Mouse (Mus musculus): ENCODE results near the gene Ttc30a1.
"Not testable (repeated sequence)": the region's sequence is repeated elsewhere in the genome, so short reads cannot be mapped to it uniquely, and the experiment has no call there.

The Ttc30a1 gene

GRCm38 (mm10) chr2:75983091-75983490, 1.3 kb upstream of the Ttc30a1 start:
- DNase-seq (ENCODE audit: low spot score in 2 of 2), result no peak

- DNase-seq (ENCODE audit: low spot score in 2 of 2), result no peak
Measured at GRCm38 (mm10) chr2:75982626-75983025, 859 bp upstream of the Ttc30a1 start.

DNA sequence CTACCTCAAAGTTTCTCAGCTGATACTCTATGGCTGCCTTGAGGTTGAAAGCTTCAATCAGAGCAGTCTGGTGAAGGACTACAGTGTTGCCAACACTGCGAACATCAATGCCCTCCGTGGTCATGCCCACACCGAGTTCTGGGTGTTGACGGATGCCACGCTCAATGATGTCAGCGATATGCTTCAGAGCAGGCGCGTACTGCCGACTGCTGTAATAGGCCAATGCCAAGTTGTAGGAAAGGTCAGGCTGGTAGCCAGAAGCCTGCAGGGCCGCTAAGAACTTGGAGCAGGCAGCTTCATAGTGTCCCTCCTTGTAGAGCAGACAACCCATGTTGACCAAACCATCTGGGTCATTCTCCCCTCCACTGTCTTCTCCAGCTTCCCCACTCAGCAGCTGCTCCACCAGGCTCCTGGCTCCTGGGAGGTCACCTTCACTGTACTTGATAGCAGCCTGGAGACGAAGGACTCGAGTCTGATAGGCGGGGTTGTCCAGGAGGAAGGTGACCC, 781 bp downstream of the Ttc30a1 start:
- not testable (repeated sequence) for DNase-seq (ENCODE audit: low spot score in 2 of 2)

- DNase-seq (ENCODE audit: low spot score in 2 of 2), result not testable (repeated sequence)
Measured at GRCm38 (mm10) chr2:75977752-75978368, 3.9 kb downstream of the Ttc30a1 start, which contains the start of gene Ttc30a2. TSS of gene Ttc30a2 (minus strand) at chr2:75978170.

DNA sequence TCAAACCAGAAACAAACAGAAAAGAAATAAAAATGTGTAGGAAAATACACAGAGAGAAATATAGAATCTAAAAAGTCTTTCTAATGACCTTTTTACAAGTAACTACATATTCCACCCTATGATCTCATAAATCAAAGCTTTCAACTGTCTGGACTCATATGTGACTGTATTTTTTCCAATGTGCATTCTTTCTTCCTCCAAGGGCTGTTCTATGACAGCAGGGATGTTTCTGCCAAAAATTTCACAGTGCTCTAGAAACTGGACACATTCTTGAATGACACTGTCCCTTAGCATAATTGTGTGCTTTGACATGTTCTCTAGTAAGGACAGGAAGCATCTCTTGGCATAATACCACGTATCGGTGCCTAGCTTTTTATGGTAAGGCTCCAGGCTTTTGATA, 5.7 kb downstream of the Ttc30a1 start:
- not testable (repeated sequence) for DNase-seq (ENCODE audit: low spot score in 2 of 2)

DNA sequence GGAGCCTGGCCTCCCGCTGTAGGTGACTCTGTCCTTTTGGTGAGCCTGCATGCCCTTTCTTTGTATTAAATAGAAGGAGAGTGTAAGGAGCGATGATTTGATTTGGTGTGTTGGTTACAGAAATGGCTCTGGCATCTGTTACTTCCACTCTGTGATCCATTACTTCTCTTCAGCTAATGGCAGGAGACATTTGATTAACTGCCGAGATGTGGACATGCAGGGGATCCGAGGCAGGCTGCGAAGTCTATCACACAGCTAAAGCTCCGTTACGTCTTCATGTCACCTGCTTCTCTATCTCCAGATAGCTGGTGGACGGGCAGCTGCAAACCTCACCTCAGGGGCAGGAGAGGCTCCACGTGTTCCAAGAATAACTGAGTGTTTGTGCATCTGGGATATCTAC, 7.6 kb downstream of the Ttc30a1 start:
- DNase-seq (ENCODE audit: low spot score in 2 of 2), result no peak

- peak; percentile 17 to 61 for DNase-seq (ENCODE audit: low spot score in 2 of 2)
Measured at GRCm38 (mm10) chr2:75964972-75965371, 16.8 kb downstream of the Ttc30a1 start.

GRCm38 (mm10) chr2:75964512-75964911, 17.3 kb downstream of the Ttc30a1 start:
- DNase-seq (ENCODE audit: low spot score in 2 of 2), result peak; percentile 22 to 27

GRCm38 (mm10) chr2:75964051-75964450, 17.7 kb downstream of the Ttc30a1 start:
- DNase-seq (ENCODE audit: low spot score in 2 of 2), result no peak

DNA sequence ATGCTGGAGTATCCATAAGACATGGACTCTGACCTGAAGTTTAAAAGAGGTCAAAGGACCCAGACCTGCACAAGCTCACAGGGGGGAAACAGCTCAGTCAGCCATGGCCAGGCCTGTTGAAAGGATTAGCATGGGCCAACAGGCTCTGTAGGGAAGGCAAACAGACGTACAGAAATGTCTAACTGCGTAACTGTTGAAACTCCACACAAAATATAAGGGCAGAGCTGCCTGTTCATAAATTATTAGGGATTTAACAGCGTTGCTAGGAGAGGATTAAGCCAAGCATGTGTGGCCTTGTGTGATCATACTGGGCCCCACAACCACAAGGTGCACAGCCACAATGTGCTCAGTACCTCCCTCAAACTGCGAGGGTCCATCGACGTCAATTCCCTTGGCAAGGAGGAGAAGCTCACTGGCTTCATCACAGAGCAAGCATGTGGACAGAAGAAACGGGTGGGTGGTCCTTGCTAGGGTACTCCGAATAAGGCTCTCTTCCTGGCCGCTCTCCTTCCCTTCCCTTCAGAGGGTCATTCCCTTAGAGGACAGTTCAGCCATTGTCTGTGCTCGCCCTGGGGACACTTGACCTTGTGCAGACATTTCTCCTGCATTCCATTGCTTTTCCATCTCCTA, 18.4 kb downstream of the Ttc30a1 start:
- no peak for DNase-seq (ENCODE audit: low spot score in 2 of 2)

GRCm38 (mm10) chr2:75960366-75961330, 21.1 kb downstream of the Ttc30a1 start:
- DNase-seq (ENCODE audit: low spot score in 2 of 2), result no peak

DNA sequence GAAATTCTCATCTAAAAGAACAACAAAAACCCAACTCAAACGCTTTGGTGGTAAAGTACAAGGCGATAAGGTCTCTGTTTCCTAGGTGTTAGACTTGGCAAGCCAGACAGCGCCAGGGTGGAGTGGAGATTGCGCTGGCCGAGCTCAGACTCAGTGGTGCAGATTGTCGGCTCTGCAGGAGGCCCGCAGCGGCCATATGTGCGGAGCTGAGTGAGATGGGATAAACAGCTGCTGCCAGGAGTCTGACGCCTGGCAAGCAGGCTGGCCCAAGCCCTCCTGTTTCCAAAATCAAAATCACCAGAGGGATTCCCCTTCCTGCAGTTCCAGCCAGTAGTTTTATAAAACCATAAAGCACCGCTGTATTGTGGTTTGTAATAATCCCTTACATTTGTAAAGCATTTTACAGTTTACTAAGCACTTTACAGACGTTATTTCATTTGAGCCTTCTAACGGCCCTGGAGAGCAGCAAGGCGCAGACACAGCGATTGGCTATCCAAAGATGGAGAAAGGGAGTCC, 21.9 kb downstream of the Ttc30a1 start:
- DNase-seq (ENCODE audit: low spot score in 2 of 2), result no peak

- DNase-seq (ENCODE audit: low spot score in 2 of 2), result no peak
Measured at GRCm38 (mm10) chr2:75959183-75959849, 22.5 kb downstream of the Ttc30a1 start.

DNA sequence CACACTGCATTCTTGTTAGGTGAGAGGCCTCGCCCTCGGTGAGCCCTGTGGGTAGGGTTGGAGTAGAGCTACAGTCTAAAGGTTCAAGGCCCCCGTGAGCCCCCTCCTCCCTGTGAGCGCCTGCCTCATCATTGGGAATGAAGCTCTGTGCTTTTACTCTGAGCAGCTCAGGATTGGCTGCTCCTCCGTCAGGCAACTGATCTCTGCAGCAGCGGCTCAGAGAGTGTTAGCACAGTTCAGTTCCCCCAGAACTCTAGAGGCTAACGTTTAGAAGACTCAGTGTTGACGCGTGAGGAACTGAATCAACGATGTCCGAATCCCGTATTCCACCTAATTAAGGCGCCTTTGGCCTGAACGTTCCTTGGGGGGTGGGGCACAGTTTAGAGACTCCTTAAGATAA, 26.1 kb downstream of the Ttc30a1 start:
- DNase-seq (ENCODE audit: low spot score in 2 of 2), result no peak

DNA sequence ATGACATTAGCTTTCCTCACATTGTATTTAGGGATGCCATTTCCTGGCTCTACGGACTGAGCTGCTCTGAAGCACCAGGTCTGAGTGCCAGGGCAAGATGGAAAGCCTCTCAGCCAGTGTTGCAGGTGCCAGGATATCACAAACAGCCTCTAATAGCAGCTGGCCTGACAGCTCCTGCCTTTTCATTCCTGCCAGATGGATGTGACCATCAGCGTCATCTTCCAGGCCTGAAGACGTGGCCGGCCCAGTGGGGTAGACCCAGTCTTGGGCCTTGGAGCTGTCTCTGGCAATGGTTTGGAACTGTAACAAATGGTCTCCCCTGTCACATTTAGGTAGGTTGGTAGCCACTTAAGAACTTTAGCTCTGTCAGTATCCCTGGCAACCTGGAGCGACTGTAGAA, 28.4 kb downstream of the Ttc30a1 start:
- DNase-seq (ENCODE audit: low spot score in 2 of 2), result no peak

- no peak for DNase-seq (ENCODE audit: low spot score in 2 of 2)
Measured at GRCm38 (mm10) chr2:75950685-75951084, 31.1 kb downstream of the Ttc30a1 start.

- peak; percentile 52 to 66 for DNase-seq (ENCODE audit: low spot score in 2 of 2)
Measured at GRCm38 (mm10) chr2:75938117-75939063, 43.4 kb downstream of the Ttc30a1 start, which contains the start of gene Ttc30b. TSS of gene Ttc30b (minus strand) at chr2:75938585.

DNA sequence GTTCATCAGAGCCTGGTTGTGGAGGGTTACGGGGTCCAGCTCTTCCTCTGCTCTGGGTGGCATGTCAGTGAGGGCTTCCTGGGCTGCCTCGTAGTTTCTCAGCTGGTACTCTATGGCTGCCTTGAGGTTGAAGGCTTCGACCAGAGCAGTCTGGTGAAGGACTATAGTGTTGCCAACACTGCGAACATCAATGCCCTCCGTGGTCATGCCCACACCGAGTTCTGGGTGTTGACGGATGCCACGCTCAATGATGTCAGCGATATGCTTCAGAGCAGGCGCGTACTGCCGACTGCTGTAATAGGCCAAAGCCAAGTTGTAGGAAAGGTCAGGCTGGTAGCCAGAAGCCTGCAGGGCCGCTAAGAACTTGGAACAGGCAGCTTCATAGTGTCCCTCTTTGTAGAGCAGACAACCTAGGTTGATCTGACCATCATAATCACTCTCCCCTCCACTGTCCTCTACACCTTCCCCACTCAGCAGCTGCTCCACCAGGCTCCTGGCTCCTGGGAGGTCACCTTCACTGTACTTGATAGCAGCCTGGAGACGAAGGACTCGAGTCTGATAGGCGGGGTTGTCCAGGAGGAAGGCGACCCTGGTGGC, 44.1 kb downstream of the Ttc30a1 start:
- not testable (repeated sequence) for DNase-seq (ENCODE audit: low spot score in 2 of 2)

GRCm38 (mm10) chr2:75936685-75937084, 45.1 kb downstream of the Ttc30a1 start:
- not testable (repeated sequence) for DNase-seq (ENCODE audit: low spot score in 2 of 2)

DNA sequence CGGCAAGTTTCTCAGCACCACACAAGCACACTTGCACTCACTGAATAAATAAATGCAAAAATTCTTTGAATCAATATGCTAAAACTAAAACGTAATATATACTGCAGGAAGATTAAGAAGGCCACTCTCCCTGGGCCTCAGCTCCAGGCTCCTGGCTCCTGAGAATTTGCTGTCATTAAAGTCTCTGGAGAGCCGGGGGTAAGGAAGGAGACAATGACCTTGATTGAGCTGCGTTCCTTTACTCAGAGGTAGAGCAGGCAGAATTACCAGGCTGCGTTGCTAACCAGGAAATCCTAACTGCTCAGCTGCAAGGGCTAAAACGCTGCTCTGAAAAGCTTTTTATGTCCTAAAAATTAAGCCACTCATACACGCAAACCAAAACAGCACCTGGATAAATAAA, 48.2 kb downstream of the Ttc30a1 start:
- no peak for DNase-seq (ENCODE audit: low spot score in 2 of 2)

Data from frontal cortex, postnatal 25 days (tissue).